Mouse (Mus musculus): ENCODE data around the gene Vsir.
A peak's percentile ranks its signal among the peaks of the same experiment; 100 is the strongest.

Gene Vsir

GRCm38 (mm10) chr10:60390177-60390903, 43.7 kb downstream of the Vsir start:
- no peak for DNase-seq

- DNase-seq: no peak
These were observed 44.3 kb downstream of the Vsir start for GRCm38 (mm10) chr10:60390904-60391420.

DNA sequence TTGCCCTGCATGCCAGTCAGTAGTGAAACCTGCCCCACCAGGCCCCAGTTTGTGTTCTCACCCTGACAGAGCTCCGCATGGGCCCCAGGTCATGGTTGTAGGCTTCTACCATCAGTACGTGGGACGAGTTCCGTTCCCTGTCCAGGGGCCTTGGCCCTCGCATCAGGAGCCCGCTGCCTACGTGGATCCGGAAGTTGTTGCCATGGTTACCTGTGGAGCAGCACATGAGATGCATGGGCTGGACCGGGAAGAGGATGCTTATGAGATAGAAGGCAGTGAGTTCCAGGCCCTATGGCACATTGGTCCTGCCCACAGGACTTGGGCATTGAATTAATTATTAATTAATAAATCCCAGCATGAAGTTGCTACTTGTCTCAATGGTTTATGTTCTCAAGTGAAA, 45.0 kb downstream of the Vsir start:
- DNase-seq: no peak

GRCm38 (mm10) chr10:60394936-60395335, 48.3 kb downstream of the Vsir start:
- no peak for DNase-seq

- DNase-seq: no peak
These were observed 49.0 kb downstream of the Vsir start for GRCm38 (mm10) chr10:60395605-60396004.

DNA sequence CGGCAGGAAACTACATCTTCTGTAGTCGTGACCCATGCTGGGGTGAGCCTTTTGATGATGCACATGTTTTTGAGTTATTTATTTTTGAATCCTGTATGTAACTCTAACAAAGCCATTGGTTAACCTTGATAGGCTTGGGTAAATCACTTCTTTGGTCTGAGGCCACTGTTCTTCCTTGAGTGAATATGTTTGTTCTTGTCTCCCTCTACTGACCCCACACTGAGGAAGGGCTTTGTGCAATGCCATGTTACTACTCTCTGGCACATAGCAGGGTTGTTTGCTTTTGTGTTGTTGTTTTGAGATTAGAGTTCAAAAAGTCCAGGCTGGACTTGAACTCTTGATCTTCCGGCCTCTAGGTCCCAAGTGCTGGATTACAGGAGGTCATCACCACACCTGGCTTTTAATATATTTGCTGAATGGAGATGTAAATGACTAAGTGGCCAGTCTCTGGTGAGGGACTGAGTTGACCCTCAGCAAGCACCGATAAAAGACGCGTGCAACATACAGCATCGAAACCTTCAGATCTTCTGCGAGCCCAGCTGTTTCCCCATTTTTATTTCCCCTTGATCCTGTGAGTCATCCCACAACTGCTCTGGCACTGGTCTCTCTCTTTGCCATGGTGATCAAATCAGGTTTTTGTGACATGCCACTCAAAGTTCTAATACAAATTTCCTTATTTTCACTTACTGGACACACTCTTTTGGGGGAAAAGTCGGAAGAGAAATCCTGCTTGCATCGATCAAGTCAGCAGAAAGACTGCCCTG, 51.6 kb downstream of the Vsir start:
- no peak for DNase-seq

DNA sequence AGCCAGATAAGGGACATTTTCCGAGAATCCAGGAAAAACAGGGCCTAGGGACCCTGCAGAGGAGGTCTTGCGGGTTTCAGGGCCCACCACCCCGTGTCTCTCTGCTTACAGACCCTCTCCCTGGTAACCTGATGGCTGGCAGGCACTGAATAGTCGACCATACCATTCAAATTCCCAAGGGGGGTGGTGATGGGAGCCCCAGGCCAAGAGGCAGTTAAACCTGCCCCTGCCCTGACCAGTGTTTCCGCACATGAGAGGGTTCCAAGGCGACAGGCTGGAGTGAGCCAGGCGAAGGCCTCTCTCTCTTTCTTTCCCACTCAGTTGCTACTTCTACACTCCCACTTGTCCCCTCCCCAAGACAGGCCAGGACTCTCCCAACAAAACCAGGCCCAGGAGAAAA, 52.8 kb downstream of the Vsir start, which contains the start of gene Gm17455:
Gm17455 (plus strand) TSS at position 278 of the 400 bp plus-strand sequence.
- DNase-seq: no peak

GRCm38 (mm10) chr10:60400507-60401295, 54.0 kb downstream of the Vsir start:
- no peak for DNase-seq

- DNase-seq: peak; percentile 73 to 80
These were observed 59.0 kb downstream of the Vsir start for GRCm38 (mm10) chr10:60405460-60406177.

DNA sequence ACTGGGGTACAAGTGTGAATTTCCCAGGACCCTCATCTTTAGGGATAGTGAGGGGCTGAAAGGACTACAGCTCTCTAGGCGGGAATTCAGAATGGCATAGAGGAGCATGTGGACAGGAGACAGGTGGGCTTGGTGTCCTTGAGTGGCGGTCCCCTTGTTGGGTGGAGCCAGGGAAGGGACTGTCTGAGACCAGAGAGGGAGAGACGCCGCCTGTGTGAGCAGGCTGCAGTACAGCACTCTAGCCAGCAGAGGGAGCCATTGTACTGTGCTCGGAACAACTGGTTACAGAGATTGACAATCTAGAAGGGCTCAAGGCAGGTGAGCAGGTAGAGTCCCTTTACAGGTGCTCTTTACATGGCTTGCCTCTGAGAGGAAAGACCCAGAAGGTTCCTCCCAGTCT, 61.2 kb downstream of the Vsir start:
- DNase-seq: peak; percentile 83 to 88

DNA sequence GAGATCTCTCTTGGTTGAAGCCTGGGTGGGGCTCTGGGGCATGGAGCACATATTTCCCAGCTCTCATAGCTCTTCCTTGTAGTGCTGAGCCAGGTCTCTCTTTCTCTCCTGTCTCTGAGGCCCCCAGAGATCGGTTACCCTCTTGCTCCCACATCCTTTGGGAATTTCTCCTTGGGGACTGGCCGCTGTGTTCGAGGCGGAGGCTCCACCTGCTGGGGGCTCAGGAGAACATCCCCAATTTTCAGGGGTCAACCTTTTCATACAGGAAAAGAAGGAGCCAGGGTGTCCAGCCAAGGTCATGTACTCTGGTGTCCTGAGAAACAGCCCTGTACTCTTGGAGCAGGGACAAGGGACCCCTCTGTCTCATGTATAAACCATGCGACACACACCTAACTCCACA, 65.1 kb downstream of the Vsir start:
- DNase-seq: peak in 1 of 2 experiments; percentile 45

DNA sequence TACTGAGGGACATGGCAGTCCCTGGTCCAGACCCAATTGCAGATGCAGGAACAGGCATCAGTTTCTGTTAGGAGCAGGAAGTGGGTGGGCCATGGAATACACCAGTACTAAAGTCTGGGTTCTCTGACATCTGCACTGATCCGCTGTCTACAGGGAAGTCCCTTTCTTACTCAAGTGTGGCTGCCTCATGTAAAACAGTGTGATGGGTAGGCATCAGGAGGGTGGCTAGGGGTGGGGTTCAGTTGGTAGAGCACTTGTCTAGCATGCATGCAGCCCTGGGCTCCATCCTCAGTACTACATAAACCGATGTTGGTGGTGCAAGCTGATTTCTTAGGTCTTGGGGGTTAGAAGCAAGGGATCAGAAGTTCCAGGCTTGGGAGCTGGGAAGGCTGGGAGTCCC, 67.1 kb downstream of the Vsir start:
- no peak for DNase-seq

- no peak for DNase-seq
These were observed 70.4 kb downstream of the Vsir start for GRCm38 (mm10) chr10:60417041-60417440.

- peak; percentile 89 to 92 for DNase-seq
These were observed 71.5 kb downstream of the Vsir start for GRCm38 (mm10) chr10:60418137-60418536.

GRCm38 (mm10) chr10:60419624-60420023, 73.0 kb downstream of the Vsir start:
- DNase-seq: no peak
